Mouse (Mus musculus) heart, embryonic 13.5 days (tissue): Measurements from ENCODE around the gene Doxl2. TPM values are rescaled to one million over a fixed set of nuclear protein-coding genes. Genes with fewer than 3 reads are reported as not detected.
A peak's percentile ranks its signal among the peaks of the same experiment; 100 is the strongest.

Source experiments
- ATAC-seq: fragments of 200-750 bp; cut with Nextera tagmentation; 2 replicates; pipeline ENCODE4 v1.8.0; 2017; ENCODE audit warnings: moderate TSS enrichment; ENCODE audit not compliant: insufficient number of reproducible peaks, low FRiP score, low TSS enrichment; ENCODE audit errors: extremely low read depth
- H3K27ac ChIP-seq: fragments of 300-500 bp; sonication (generic); replicated peaks from 2 replicates; pipeline ENCODE4 v1.5.1; 2015; ENCODE audit warnings: moderate library complexity, mild to moderate bottlenecking, inconsistent platforms
- H3K27me3 ChIP-seq: fragments of 300-500 bp; sonication (generic); replicated peaks from 2 replicates; pipeline ENCODE4 v1.6.1; 2015; ENCODE audit warnings: mild to moderate bottlenecking, inconsistent platforms
- H3K36me3 ChIP-seq: fragments of 300-500 bp; sonication (generic); 2 replicates; pipeline ENCODE4 v1.6.1; 2015; ENCODE audit warnings: mild to moderate bottlenecking, inconsistent platforms
- H3K4me1 ChIP-seq: fragments of 300-500 bp; sonication (generic); 2 replicates; pipeline ENCODE4 v1.6.1; 2015; ENCODE audit warnings: inconsistent platforms
- H3K4me2 ChIP-seq: fragments of 300-500 bp; sonication (generic); 2 replicates; pipeline ENCODE4 v1.6.1; 2015; ENCODE audit warnings: inconsistent platforms, mild to moderate bottlenecking, moderate library complexity
- H3K4me3 ChIP-seq: fragments of 300-500 bp; sonication (generic); 2 replicates; pipeline ENCODE4 v1.5.1; 2015; ENCODE audit warnings: moderate library complexity, mild to moderate bottlenecking, inconsistent platforms
- H3K9ac ChIP-seq: fragments of 300-500 bp; sonication (generic); 2 replicates; pipeline ENCODE4 v1.6.1; 2015; ENCODE audit warnings: inconsistent platforms, mild to moderate bottlenecking, moderate library complexity
- H3K9me3 ChIP-seq: fragments of 300-500 bp; sonication (generic); 2 replicates; pipeline ENCODE4 v1.6.1; 2016; ENCODE audit warnings: inconsistent platforms
- WGBS: fragments of 180-500 bp; shearing (Covaris S2); methylation state at CpG from one replicate; pipeline ENCODE4 v1.1.7; 2015; ENCODE audit warnings: mixed read lengths; 5-methylcytosine and 5-hydroxymethylcytosine counted together
- polyA plus RNA-seq: library from polyadenylated mRNA; unstranded; fragments of >200 nt; fragmentation: Nextera tagmentation; extraction: Ambion mirVana; gene quantifications from 2 replicates; pipeline ENCODE4 v1.2.1, GENCODE M21; 2015

The Doxl2 gene
- polyA plus RNA-seq, 1 experiment from 2014 or later, result not detected

- Histone ChIP-seq H3K9ac (no peak overlapping the region), H3K9me3 (no peaks in the 10 kb centered on the region), H3K36me3 (no peaks in the 10 kb centered on the region), H3K4me2 (no peak overlapping the region), H3K4me1 (no peaks in the 10 kb centered on the region), H3K27me3 (peaks cover 3% of the 10 kb centered on the region; the same call in 1 of the 2 replicates), H3K27ac (no peak overlapping the region), H3K4me3 (no peak overlapping the region)
- ATAC-seq, result no peak
These were observed 6.9 kb upstream of the Doxl2 start for GRCm38 (mm10) chr6:48967868-48968267.

DNA sequence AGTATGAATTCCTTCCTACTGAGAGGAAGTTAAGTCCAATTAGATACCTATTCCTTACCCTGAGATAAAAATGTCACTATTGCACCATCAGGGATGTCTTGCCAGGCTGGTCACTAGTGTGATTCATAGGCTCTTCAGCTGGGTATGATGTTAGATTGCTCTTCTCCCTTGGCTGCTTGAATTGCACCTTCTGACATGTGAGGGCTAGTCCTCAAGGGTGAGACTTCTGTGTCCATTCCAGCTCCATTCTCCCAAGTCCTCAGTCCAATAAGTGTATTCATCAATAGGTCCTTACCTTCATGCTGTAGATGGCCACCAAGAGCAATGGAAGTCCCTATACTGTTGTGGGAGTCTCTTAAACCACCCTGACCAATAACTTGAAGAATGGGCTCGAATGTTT, 4.9 kb downstream of the Doxl2 start:
- Histone ChIP-seq H3K9me3 (no peaks in the 10 kb centered on the region), H3K27me3 (no peaks in the 10 kb centered on the region), H3K36me3 (no peaks in the 10 kb centered on the region), H3K4me3 (no peak overlapping the region), H3K4me2 (no peak overlapping the region), H3K9ac (no peak overlapping the region), H3K4me1 (no peaks in the 10 kb centered on the region), H3K27ac (no peak overlapping the region)
- no peak for ATAC-seq
- WGBS, result 41% methylated on average over 1 of the region's 1 CpGs

GRCm38 (mm10) chr6:48982305-48982704, 7.5 kb downstream of the Doxl2 start:
- Histone ChIP-seq H3K4me2 (no peak overlapping the region), H3K27me3 (no peaks in the 10 kb centered on the region), H3K9ac (no peak overlapping the region), H3K4me1 (no peaks in the 10 kb centered on the region), H3K9me3 (no peaks in the 10 kb centered on the region), H3K27ac (no peak overlapping the region), H3K4me3 (no peak overlapping the region), H3K36me3 (no peaks in the 10 kb centered on the region)
- 53% methylated on average over 3 of the region's 3 CpGs for WGBS
- ATAC-seq, result no peak

DNA sequence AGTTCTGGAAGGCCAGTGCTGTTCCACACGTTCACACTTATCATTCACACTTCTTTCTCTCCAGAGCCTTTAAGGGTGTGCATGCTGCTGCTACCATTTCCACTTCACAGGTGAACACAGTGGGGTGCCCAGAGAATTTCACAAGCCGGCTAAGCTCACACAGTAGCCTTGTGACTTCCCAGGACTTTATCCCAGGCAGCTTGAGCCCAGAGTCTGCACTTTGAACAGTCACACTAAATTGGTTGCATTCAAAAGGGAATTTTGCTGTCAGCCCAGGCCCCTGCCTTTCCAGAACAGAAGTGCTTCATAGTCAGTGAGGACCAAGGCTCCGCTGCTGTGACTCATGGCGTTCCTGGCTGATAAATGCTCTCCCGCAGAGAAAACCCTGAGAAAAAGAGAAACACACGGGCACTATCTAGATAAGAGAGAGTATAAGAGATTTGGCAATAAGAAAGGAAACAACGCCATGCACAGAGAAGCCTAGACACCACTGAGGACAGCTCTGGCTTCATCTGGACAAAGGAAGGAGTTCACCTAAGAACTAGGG, 11.8 kb downstream of the Doxl2 start, which contains the start of gene Svs1:
Gene Svs1, plus strand, starts transcription at position 418 of the 547 bp plus-strand sequence.
- no peak within 1 kb of the TSS for H3K9ac ChIP-seq
- no peaks in the 10 kb centered on the region for H3K27me3 ChIP-seq
- no peaks in the 10 kb centered on the region for H3K36me3 ChIP-seq
- no peak within 1 kb of the TSS for H3K4me3 ChIP-seq
- H3K9me3 ChIP-seq, result no peaks in the 10 kb centered on the region
- H3K4me2 ChIP-seq, result no peak within 1 kb of the TSS
- H3K27ac ChIP-seq, result no peak within 1 kb of the TSS
- no peak for ATAC-seq
- H3K4me1 ChIP-seq, result no peaks in the 10 kb centered on the region
- 24% methylated on average over 7 of the region's 7 CpGs for WGBS

DNA sequence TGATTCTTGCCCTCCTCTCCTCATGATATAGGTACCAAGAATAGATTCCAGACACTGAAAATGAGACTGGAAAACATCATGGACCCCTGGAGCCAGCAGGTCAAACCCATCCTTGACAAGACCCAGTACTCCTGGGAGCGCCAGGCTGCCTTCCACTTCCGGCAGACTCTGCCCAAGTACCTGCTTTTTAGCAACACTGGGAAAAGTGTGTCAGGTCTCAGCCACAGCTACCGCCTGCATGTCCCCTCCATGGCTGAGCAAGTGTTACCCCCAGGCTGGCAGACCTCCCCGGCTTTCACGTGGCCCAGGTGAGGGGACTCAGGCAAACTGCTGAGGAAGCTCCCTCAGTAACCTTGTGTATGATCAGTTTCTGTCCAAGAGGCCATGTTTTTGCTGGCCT, 15.2 kb downstream of the Doxl2 start:
- H3K9ac ChIP-seq, result no peak overlapping the region
- no peak overlapping the region for H3K4me2 ChIP-seq
- no peaks in the 10 kb centered on the region for H3K4me1 ChIP-seq
- H3K27ac ChIP-seq, result no peak overlapping the region
- H3K36me3 ChIP-seq, result no peaks in the 10 kb centered on the region
- no peaks in the 10 kb centered on the region for H3K9me3 ChIP-seq
- ATAC-seq, result no peak
- 77% methylated on average over 5 of the region's 5 CpGs for WGBS
- H3K4me3 ChIP-seq, result no peak overlapping the region
- no peaks in the 10 kb centered on the region for H3K27me3 ChIP-seq

DNA sequence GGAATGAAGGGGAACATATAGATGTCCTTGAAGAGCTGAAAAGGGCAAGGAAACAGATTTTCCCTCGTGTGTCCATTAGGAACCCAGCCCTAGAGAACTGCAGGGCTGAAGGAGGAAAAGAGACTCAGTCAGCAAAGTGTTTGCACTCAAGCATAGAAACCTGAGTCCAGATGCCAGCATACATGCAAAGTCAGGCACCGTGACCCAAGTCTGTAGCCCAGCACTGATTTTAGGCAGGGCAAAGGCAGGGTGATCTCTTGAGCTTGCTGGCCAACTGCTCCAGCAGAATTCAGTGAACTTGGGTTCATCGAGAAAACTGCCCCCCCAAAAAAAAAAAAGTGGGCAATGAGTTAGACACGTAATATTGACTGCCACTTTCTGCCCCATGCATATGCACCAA, 17.2 kb downstream of the Doxl2 start:
- no peaks in the 10 kb centered on the region for H3K36me3 ChIP-seq
- H3K27me3 ChIP-seq, result no peaks in the 10 kb centered on the region

GRCm38 (mm10) chr6:48998186-48998585, 23.4 kb downstream of the Doxl2 start:
- Histone ChIP-seq H3K27ac (no peak overlapping the region), H3K4me3 (no peak overlapping the region), H3K9ac (no peak overlapping the region), H3K27me3 (no peaks in the 10 kb centered on the region), H3K9me3 (no peaks in the 10 kb centered on the region), H3K4me1 (no peaks in the 10 kb centered on the region), H3K4me2 (no peak overlapping the region), H3K36me3 (no peaks in the 10 kb centered on the region)
- ATAC-seq, result no peak
- WGBS, result 49% methylated on average over 6 of the region's 6 CpGs

More for the DNA sequence above, 17.2 kb downstream of the Doxl2 start:
- Histone ChIP-seq H3K4me1 (no peaks in the 10 kb centered on the region), H3K4me2 (no peak overlapping the region), H3K27ac (no peak overlapping the region), H3K9me3 (no peaks in the 10 kb centered on the region), H3K9ac (no peak overlapping the region), H3K4me3 (no peak overlapping the region)
- 66% methylated on average over 4 of the region's 4 CpGs for WGBS
- ATAC-seq, result no peak

DNA sequence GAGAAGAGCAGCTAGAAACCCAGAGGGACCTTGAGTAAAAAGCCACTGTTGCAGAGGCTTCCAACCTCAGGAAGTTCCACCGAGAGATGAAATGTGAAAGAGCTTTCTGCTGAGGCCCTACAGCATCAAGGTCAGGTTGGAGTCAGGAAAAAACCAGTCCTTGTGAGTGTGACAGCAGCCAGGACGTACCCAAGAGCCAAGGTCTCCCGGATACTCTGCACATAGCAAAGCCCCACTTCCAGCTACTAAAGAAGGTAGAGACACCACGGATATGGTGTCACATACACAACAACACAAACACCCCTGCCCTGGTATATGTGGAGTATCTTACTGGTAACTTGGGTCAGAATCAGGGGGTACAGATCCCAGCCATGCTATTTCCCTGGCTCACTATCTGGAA, 24.0 kb downstream of the Doxl2 start:
- no peaks in the 10 kb centered on the region for H3K9me3 ChIP-seq
- H3K4me3 ChIP-seq, result no peak overlapping the region
- no peak overlapping the region for H3K4me2 ChIP-seq
- no peak overlapping the region for H3K9ac ChIP-seq
- H3K27me3 ChIP-seq, result no peaks in the 10 kb centered on the region
- ATAC-seq, result no peak
- H3K27ac ChIP-seq, result no peak overlapping the region
- H3K4me1 ChIP-seq, result no peaks in the 10 kb centered on the region
- 70% methylated on average over 4 of the region's 4 CpGs for whole genome bisulfite sequencing
- H3K36me3 ChIP-seq, result no peaks in the 10 kb centered on the region

- H3K36me3 ChIP-seq, result no peaks in the 10 kb centered on the region
- H3K27ac ChIP-seq, result no peak overlapping the region
- peaks cover 3% of the 10 kb centered on the region for H3K4me1 ChIP-seq
- H3K4me2 ChIP-seq, result no peak overlapping the region
- no peak overlapping the region for H3K9ac ChIP-seq
- H3K9me3 ChIP-seq, result no peaks in the 10 kb centered on the region
- WGBS, result 36% methylated on average over 4 of the region's 4 CpGs
- no peak overlapping the region for H3K4me3 ChIP-seq
- no peak; the same call in 1 of the 2 replicates for ATAC-seq
- H3K27me3 ChIP-seq, result no peaks in the 10 kb centered on the region
These were observed 28.6 kb downstream of the Doxl2 start for GRCm38 (mm10) chr6:49003381-49003780.

GRCm38 (mm10) chr6:49007981-49008380, 33.2 kb downstream of the Doxl2 start:
- ATAC-seq, result no peak
- WGBS, result under 1% methylated on average over 9 of the region's 9 CpGs
- H3K9ac ChIP-seq, result peak overlapping the region; percentile 78

GRCm38 (mm10) chr6:49008420-49009160, 33.8 kb downstream of the Doxl2 start:
- 19% methylated on average over 13 of the region's 13 CpGs for WGBS
- Histone ChIP-seq H3K27me3 (no peaks in the 10 kb centered on the region), H3K9ac (peak overlapping the region; percentile 78), H3K36me3 (no peaks in the 10 kb centered on the region), H3K9me3 (0 out of 2 replicates have a peak, but pooled peaks cover 4% of the 10 kb centered on the region), H3K4me1 (peaks cover 8% of the 10 kb centered on the region), H3K4me2 (peak overlapping the region; percentile 73), H3K27ac (no peak overlapping the region), H3K4me3 (peak overlapping the region; percentile 52)
- no peak for ATAC-seq

More at GRCm38 (mm10) chr6:49007981-49008380, 33.2 kb downstream of the Doxl2 start:
- no peak overlapping the region for H3K27ac ChIP-seq
- 0 out of 2 replicates have a peak, but pooled peaks cover 4% of the 10 kb centered on the region for H3K9me3 ChIP-seq
- H3K27me3 ChIP-seq, result no peaks in the 10 kb centered on the region
- no peaks in the 10 kb centered on the region for H3K36me3 ChIP-seq
- H3K4me1 ChIP-seq, result peaks cover 8% of the 10 kb centered on the region
- peak overlapping the region; percentile 52 for H3K4me3 ChIP-seq
- H3K4me2 ChIP-seq, result peak overlapping the region; percentile 73

DNA sequence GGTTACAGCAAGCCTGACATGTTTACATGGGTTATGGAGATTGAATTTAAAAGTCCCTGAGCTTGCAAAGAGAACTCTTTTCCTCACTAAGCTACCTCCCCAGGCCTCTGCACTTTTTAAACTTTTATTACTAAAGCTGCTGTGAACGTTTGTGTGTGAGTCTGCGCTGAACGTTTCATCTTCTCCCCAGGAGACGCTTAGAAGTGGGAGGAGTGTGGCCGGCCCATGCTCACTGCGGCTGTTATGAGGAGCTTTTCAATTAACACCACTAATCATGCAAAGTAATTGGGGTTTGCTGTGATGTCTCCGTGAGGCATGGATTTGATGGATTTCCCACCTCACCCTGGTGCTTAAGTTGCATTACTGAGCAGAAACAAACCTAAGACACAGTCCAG, 34.4 kb downstream of the Doxl2 start:
- Histone ChIP-seq H3K36me3 (no peaks in the 10 kb centered on the region), H3K27me3 (no peaks in the 10 kb centered on the region), H3K4me3 (peak overlapping the region; percentile 52; the same call in 1 of the 2 replicates), H3K4me1 (peaks cover 8% of the 10 kb centered on the region), H3K9ac (no peak overlapping the region), H3K27ac (no peak overlapping the region), H3K4me2 (peak overlapping the region; percentile 73), H3K9me3 (0 out of 2 replicates have a peak, but pooled peaks cover 4% of the 10 kb centered on the region)
- WGBS, result 23% methylated on average over 7 of the region's 7 CpGs
- ATAC-seq, result no peak
